Mouse (Mus musculus): ENCODE results near the gene Aurka. TPM values are rescaled to one million over a fixed set of nuclear protein-coding genes. Genes with fewer than 3 reads are reported as not detected.

The Aurka gene
- total RNA-seq (2021), result 1 to 10 TPM; 1.1 to 1.3 TPM

GRCm38 (mm10) chr2:172370411-172371223 lies at the start of gene Aurka, which contains the start of gene Cstf1:
TSS of gene Aurka (minus strand) at chr2:172370535.
TSS of gene Cstf1 (plus strand) at chr2:172370681.
- intact Hi-C loops (cut with DNase I), result loop anchor here (5.0 kb wide), 1 partner anchor 72 kb away; the partner anchor contains the start of gene Rtf2

GRCm38 (mm10) chr2:172418208-172418607 lies 47.9 kb upstream of the Aurka start:
- intact Hi-C loops (cut with DNase I), result no loop called here
- DNase-seq (ENCODE audit: low spot score in 2 of 2), result no peak

More at GRCm38 (mm10) chr2:172370411-172371223, at the start of gene Aurka, which contains the start of gene Cstf1:
- DNase-seq (ENCODE audit: low spot score in 2 of 2), result peak; percentile 97 to 98

GRCm38 (mm10) chr2:172416876-172417275 lies 46.5 kb upstream of the Aurka start:
- DNase-seq (ENCODE audit: low spot score in 2 of 2), result no peak
- intact Hi-C loops (cut with DNase I), result no loop called here

- intact Hi-C loops (cut with DNase I), result no loop called here
- no peak for DNase-seq (ENCODE audit: low spot score in 2 of 2)
Observed at GRCm38 (mm10) chr2:172416218-172416617, 45.9 kb upstream of the Aurka start.

GRCm38 (mm10) chr2:172413894-172414293 lies 43.6 kb upstream of the Aurka start:
- intact Hi-C loops (cut with DNase I), result no loop called here
- no peak for DNase-seq (ENCODE audit: low spot score in 2 of 2)

GRCm38 (mm10) chr2:172413273-172413672 lies 42.9 kb upstream of the Aurka start:
- intact Hi-C loops (cut with DNase I), result no loop called here
- no peak for DNase-seq (ENCODE audit: low spot score in 2 of 2)

- DNase-seq (ENCODE audit: low spot score in 2 of 2), result no peak
- intact Hi-C loops (cut with DNase I), result no loop called here
Observed at GRCm38 (mm10) chr2:172412454-172412853, 42.1 kb upstream of the Aurka start.

- DNase-seq (ENCODE audit: low spot score in 2 of 2), result peak in 1 of 2 experiments; percentile 21
- intact Hi-C loops (cut with DNase I), result no loop called here
Observed at GRCm38 (mm10) chr2:172411091-172411490, 40.8 kb upstream of the Aurka start.

GRCm38 (mm10) chr2:172410686-172411085 lies 40.4 kb upstream of the Aurka start:
- intact Hi-C loops (cut with DNase I), result no loop called here
- DNase-seq (ENCODE audit: low spot score in 2 of 2), result no peak

- intact Hi-C loops (cut with DNase I), result no loop called here
- no peak for DNase-seq (ENCODE audit: low spot score in 2 of 2)
Observed at GRCm38 (mm10) chr2:172407499-172407898, 37.2 kb upstream of the Aurka start.

- intact Hi-C loops (cut with DNase I), result no loop called here
- DNase-seq (ENCODE audit: low spot score in 2 of 2), result no peak
Observed at GRCm38 (mm10) chr2:172406173-172406572, 35.8 kb upstream of the Aurka start.

- intact Hi-C loops (cut with DNase I), result no loop called here
- no peak for DNase-seq (ENCODE audit: low spot score in 2 of 2)
Observed at GRCm38 (mm10) chr2:172405011-172405410, 34.7 kb upstream of the Aurka start.

- intact Hi-C loops (cut with DNase I), result no loop called here
- no peak for DNase-seq (ENCODE audit: low spot score in 2 of 2)
Observed at GRCm38 (mm10) chr2:172404239-172404638, 33.9 kb upstream of the Aurka start.

- intact Hi-C loops (cut with DNase I), result no loop called here
- no peak for DNase-seq (ENCODE audit: low spot score in 2 of 2)
Observed at GRCm38 (mm10) chr2:172401116-172401825, 30.9 kb upstream of the Aurka start.

GRCm38 (mm10) chr2:172399901-172400300 lies 29.6 kb upstream of the Aurka start:
- no peak for DNase-seq (ENCODE audit: low spot score in 2 of 2)
- intact Hi-C loops (cut with DNase I), result no loop called here

GRCm38 (mm10) chr2:172395961-172396360 lies 25.6 kb upstream of the Aurka start:
- DNase-seq (ENCODE audit: low spot score in 2 of 2), result no peak
- intact Hi-C loops (cut with DNase I), result no loop called here

- DNase-seq (ENCODE audit: low spot score in 2 of 2), result no peak
- intact Hi-C loops (cut with DNase I), result no loop called here
Observed at GRCm38 (mm10) chr2:172394671-172395070, 24.3 kb upstream of the Aurka start.

GRCm38 (mm10) chr2:172394052-172394392 lies 23.7 kb upstream of the Aurka start:
- no peak for DNase-seq (ENCODE audit: low spot score in 2 of 2)
- intact Hi-C loops (cut with DNase I), result no loop called here

GRCm38 (mm10) chr2:172393391-172394051 lies 23.2 kb upstream of the Aurka start, which contains the start of gene Cass4:
TSS of gene Cass4 (plus strand) at chr2:172393794.
- intact Hi-C loops (cut with DNase I), result no loop called here
- no peak for DNase-seq (ENCODE audit: low spot score in 2 of 2)

- DNase-seq (ENCODE audit: low spot score in 2 of 2), result peak; percentile 60 to 62
- intact Hi-C loops (cut with DNase I), result no loop called here
Observed at GRCm38 (mm10) chr2:172392041-172392521, 21.7 kb upstream of the Aurka start.

Data from left cerebral cortex, postnatal 36 days (tissue).